Mouse (Mus musculus) spleen, postnatal 14 days (tissue): ENCODE data around the gene Mllt11.

Experiments
- DNase-seq, 2 experiments: peaks; one replicate each; pipeline ENCODE4 v3.0.0; 2021 to 2022; ENCODE audit warnings: low spot score in 2 of 2

The Mllt11 gene

DNA sequence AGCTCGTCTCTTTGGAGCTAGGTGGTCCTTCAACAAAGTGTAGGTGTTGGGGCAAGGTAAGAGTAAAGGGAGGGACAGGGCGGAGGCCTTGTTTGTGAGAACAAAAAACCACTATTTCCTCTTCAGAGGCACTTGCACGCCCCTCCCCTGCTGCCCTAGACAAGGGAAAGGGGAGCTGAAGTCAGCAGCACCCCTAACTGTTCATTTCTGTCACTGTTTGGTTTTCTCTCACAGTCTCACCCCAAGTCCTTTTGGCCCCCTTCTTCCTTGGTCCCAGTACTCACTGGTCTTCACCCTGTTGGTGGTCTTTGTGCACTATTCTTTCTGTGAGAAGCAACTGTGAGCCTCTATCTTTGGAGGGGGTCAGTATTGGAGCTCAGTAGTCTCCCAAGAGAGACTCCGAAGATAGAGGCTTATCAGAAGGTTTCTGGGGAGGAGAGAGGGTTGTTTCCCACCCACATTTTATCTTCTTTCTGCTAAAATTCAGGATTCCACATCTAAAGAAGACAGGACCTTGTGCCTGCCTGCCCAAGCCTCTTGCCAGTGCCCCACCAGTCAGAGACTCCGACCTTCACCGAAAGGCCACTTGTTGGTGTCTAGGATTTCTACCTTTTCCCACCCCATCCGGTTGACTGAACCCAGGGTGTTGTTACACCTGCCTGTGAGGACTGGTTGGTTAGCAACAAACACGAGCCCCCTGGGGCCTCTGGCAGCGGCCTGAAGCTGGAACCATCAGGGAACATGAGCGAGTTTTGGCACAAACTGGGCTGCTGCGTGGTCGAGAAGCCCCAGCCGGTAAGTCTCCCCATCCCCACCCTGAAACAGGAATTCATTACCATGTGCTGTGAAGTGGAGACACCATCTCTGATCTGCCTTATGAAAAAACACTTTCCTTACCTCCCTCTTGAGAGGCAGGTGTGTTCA is at the start of gene Mllt11:
Gene Mllt11 (minus strand): TSS at position 874 of the 924 bp plus-strand sequence.
- DNase-seq, result peak; percentile 33 to 48

DNA sequence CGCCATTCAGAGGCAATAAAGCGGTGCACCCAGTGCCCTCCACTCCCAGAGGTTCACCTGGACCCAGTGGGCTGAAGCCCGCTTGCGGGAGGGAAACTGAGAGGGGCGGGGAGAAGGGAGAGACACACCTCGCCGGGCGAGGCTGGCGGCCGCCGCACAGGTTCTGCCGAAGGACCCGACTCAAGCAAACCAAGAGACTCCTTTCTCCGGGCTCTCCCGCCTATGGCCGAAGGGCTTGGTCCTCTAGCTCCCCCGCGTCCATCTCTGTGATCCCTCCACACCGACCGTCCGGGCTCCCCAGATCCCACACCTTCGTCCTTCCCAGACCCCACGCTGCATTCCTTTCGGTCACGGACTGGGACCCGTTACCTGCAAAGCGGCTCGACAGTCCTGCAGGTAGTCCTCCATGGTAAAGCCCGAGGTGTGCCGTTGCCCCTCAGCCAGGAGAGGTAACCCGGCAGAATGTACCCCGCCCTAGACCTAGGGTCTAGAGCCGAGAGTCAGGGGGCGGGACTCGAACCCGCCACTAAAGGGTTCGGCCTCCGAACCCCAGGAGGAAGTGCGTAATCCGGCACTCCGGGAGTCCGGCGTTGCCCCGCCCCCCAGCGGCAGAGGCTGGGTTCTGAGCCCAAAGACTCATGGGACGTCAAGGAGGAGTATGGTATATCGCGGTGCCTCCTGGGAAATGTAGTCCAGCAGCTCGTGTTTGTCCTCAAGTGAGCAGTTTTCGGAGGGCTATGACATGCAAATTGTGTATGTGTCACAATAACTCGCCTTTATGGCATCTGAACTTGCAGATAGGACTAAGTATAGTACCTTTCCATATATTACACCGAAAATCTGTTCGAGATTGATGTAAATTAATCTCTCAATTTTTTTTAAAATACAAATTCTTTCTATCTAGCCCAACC is 49.5 kb upstream of the Mllt11 start, which contains the start of the genes Mindy1 and Prune1:
Gene Mindy1 (plus strand): TSS at position 130 of the 911 bp plus-strand sequence.
Gene Prune1 (minus strand): TSS at position 861 of the 911 bp plus-strand sequence.
- DNase-seq, result peak; percentile 98 to 99

DNA sequence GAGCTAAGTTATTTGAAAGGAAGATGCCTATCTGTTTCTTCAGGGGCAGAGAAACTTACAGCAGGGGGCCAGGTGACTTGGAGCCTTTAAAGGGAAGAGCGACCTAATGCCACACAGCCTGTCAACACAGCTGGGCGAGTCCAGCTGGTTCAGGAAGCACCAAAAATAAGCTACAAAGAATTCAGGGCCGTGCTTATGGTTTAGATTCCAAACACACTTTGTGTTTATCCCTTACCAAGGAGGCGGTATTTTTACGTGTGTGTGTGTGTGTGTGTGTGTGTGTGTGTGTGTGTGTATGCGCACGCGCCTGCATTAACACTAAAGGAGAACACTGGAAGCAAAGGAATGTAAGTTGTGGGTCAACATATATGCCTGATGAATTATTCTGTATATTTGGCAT is 48.8 kb upstream of the Mllt11 start:
- DNase-seq, result no peak

DNA sequence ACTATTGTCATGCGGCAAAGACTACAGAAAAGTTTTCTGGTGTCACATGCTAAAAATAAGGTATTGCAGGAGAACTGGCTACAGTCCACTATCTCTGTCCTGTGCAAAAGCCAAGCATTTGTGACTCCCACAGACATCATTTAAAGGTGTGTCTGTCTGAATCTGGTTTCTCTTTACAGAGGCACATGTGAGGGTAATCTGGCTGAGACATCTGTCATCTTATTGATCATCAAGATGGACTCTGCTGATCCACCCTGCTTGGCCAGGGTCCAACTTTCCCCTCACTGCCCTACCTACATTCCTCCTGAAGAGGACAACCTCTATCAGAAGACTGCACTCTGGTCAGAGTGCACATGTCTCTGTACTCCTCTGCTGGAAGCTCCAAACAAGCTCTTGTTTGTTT is 45.2 kb upstream of the Mllt11 start:
- DNase-seq, result no peak

DNA sequence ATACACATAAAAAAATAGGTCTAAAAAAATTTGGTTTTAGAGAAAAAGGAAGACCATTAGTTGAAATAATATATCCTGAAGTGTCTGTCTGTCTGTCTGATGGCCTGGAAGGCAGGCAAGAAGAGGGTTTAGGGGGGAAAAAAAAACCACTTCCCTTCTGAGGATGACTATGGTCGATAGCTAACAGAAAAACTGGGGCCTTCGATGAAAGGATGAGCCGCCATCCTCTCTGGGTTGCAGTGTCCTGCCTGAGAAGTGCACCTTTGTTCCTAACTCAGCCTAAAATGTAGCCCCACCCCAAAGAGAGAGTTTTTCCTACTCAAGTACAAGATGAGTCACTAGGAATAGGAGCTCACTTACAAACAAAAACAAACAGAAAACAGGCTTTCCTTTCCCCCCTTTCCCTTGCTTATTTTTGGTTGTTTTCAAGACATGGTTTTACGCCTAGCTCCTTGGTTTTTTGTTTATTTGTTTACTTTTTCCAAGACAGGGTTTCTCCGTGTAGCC is 44.5 kb upstream of the Mllt11 start:
- no peak for DNase-seq

DNA sequence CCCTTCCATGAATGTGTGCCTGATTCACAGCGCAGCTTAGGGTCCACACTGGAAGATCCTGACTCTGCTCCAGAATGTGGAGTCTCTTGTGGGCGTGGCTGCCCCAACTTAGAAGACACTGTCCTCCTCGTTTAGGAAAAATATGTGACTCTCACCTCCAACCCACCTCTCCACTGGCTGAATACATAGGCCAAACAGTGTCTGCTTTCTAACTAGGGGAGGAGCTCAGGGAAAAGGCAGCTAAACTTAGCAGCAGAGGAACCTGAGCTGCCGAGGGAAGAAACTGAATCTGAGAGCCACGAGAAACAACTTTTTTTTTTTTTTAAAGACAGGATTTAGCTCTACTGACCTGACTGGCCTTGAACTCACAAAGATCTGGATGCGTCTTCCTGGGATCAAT is 43.2 kb upstream of the Mllt11 start:
- no peak for DNase-seq

DNA sequence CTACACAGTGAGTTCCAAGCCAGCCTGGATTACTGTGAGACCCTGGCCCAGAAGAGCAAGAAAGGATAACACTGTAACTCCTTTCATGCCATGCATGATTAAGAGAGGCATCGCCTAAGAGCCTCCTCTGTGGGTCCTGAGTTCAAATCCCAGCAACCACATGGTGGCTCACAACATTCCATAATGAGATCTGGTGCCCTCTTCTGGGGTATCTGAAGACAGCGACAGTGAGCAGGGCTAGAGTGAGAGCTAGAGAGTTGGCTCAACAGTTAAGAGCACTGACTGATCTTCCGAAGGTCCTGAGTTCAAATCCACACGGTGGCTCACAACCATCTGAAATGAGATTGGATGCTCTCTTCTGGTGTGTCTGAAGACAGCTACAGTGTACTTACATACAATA is 42.5 kb upstream of the Mllt11 start:
- no peak for DNase-seq

DNA sequence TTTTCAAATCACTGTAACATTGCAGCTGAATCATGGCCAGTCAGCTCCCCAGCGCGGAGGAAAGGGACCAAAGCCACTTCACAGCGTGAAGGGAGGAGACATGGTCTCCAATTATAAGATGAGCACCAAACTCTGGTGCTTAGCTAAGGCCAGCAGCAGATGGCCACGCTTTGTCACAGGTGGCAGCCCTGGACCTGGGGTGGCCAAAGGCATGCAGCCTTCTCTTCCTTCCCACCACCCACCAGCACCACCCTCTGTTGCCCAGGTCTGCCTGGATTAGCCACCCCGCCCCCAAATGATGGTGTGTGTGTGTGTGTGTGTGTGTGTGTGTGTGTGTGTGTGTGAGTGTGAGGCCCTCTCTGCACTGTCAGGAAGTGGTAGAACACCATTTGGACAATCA is 41.5 kb upstream of the Mllt11 start:
- no peak for DNase-seq

DNA sequence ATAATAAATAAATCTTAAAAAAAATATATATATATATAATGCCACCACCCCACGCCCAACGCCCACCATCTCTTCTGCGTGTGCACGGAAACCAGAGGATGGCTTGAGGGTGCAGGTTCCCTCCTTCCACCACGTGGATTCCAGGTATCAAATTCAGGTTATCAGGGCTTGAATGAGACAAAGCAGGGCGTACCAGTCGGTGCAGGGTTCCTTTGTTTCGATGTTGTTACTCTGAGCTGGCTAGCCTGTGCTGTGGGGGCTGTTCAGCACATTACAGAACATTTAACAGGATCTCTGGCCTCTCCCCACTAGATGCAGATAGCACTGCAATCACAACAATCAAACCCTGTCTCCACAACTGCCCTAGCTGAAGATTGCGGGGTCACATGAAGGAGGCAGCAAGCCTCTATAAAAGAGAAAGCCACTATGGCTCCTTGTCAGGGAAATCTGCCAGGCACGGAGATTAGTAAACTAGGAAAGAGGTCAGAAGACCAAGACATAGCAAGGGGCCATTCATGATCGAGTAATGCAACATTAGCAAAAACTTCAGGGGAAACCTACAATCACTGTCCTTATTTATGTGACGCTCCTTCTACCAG is 38.9 kb upstream of the Mllt11 start:
- no peak for DNase-seq

DNA sequence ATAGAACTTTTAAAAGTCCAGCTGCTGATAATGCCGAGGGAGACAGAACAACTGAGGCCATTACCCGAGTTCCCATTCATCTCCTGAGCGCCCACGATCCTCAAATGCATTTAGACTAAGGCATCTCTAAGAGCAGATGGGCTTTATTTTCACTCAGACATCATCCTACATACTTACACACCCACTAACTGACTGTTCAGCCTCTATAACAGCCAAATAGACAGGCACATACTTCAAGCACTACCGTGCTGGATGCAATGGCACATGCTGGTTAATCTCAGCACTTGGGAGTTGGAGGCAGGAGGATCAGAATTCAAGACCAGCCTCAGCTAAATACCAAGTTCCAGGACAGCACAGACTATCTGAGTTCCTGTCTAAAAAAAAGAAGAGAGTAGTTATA is 37.8 kb upstream of the Mllt11 start:
- no peak for DNase-seq

DNA sequence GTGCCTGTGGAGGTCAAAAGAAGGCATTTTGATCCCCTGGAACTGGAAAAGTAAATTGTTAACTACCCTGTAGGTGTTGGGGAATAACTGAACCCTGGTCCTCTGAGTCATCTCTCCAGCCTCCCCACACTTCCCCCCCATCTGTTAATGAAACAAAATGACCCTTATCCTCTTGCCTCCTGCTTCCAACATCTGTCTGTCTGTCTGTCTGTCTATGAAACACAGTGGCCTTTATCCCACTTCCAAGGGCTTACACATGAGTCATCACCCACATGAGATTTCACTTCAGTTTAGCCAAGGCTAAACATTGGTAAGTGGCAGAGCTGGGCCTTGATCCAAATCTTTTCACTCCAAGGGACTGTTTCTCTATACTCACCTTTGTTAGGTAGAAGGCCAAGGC is 35.9 kb upstream of the Mllt11 start:
- no peak for DNase-seq

DNA sequence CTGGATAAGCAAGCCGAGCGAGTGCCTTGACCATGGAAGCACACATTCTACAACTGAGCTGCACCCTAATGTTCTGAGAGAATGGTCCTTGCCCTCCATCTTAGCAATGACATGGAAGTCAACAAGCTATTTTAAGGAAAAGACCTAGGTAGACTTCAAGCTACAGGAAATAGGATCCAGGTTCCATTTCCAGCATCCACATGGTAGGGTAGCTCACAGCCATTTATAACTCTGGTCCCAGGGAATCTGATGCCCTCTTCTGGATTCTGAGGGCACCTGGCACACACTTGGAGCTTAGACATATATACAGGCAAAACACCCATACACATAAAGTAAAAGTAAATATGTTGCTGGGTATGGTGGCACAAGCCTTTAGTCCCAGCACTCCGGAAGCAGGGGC is 34.1 kb upstream of the Mllt11 start:
- no peak for DNase-seq

DNA sequence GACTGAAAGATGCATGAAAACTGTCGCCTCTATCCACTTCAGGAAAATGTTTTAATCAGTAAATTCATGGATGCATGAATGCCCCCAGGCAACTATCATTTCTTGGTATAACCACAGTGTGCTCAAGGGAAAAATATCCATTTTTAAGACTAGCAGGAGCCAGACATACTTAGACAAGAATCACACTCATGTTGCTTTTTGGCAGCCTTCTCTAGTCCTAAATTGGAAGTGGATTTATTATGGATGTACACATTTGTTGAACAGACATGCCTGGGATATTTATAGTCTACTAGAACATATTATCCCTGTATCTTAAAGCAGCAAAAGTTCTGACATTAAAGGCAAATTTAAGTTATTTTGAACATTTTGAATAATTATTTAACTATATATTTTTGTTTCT is 32.8 kb upstream of the Mllt11 start:
- DNase-seq, result no peak

DNA sequence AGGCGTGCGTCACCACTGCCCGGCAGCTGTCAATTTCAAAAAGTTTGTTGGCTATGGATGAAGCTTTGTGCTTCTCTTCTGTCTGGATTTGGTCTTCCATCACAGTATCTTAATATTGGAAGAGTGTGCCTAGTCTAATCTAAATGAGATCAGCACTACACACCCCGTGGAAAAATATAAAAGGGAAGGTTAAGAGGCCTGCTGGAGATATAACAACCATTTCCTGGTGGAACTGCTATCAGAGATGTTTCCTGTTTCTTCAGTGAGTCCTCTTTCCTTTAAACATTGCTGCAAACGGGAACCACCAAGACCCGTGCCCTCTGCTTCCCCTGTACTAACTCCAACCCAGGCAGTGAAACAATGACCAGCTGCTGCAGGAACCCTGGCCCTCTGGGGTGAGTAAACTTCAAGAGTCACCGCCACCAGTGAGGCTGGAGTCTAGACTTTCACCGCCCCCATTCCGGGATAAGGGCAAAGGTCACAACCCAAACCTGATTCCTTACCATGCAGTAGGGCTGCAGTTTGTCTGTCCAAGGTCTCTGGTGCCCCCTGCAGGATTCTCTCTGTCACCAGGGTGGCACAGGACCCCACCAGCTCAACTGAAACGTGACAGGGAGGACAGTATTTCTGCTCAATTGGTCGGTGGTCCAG is 31.2 kb upstream of the Mllt11 start:
- peak; percentile 54 to 77 for DNase-seq

DNA sequence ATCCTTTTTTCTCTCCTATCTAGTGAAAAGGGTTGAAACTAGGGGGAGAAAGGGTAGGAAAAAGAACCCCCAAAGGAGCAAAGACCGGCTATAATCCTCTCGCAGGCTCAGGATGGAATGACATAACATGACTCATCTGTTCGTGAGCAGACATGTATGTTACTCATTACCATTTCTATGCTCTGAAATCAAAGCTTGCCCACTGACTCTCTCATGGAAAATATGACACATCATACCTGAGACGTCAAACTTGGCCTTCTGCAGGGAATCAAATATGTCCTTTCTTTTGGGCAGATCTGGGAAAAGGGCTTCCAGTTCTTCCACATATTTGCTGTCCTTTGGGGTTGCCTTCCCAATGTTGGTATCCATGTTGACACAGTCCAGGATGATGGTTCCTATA is 30.0 kb upstream of the Mllt11 start:
- no peak for DNase-seq

DNA sequence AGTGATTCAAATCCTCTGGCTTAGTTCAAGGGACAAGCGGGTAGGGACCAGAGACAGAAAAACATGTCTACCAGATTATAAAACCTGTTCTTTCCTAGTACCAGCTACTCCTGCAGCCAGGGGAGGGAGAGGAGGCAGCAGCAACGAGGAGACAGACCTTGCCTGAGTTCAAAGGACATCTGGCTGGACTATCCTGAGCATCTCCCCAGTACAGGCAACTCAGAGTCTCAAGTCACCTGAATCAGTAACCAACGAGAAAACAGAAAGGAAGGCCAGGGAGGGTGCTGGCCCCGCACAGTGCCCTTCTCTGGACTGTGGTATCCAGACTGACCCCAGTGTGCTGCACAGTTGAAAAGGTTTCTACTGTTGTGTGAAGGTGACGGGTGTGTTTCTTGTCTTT is 25.0 kb upstream of the Mllt11 start:
- no peak for DNase-seq

DNA sequence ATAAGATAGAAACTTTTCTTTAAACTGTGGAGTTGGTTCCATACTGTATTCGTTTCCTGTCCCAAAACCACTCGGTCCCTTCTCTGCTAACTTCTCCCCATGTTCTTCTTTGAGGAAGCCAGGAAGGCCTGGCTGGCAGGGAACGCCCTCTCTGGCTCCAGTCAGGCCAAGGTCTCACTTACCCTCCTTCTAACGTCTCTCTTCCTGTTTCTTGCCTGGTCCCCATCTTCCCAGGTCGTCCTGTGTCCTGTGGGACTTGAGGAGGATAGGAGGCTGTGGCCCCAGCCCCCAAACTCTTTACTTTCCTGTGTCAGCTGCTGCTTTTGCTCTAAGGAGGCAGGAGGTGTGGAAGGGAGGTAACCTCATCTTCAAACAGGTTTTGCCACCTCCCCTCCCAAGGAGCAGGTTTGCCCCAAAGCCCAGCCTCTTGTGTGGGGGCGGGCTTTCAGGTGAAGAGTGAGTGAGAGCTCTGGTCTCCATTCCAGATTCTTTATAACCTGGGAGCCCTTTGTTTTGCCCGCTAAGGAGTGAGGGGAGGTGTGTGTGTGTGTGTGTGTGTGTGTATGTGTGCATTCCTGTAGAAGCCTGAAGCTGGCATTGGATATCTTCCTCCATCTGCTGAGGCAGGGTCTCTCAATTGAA is 18.9 kb upstream of the Mllt11 start, which contains the start of gene Bnipl:
Gene Bnipl (minus strand): TSS at position 411 of the 642 bp plus-strand sequence.
- DNase-seq, result no peak

DNA sequence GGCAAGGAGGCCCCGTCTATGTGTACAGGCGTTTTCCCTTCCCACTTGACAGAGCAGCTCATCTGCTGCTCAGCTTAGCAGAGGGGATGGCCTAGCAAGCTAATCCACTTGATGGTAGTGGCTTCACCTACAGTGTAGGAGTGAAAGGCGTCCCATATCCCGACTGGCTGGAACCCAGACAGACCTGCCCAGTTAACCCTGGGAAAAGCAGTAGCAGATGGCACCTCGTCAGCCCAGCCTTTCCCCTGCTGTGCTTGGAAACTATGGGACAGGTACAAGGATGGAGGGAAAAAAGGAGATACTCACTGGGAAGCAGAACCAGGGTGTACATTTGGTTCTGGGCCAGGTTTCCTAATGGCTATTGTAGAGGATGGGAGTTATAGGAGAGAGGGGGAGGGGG is 18.4 kb upstream of the Mllt11 start:
- DNase-seq, result no peak

DNA sequence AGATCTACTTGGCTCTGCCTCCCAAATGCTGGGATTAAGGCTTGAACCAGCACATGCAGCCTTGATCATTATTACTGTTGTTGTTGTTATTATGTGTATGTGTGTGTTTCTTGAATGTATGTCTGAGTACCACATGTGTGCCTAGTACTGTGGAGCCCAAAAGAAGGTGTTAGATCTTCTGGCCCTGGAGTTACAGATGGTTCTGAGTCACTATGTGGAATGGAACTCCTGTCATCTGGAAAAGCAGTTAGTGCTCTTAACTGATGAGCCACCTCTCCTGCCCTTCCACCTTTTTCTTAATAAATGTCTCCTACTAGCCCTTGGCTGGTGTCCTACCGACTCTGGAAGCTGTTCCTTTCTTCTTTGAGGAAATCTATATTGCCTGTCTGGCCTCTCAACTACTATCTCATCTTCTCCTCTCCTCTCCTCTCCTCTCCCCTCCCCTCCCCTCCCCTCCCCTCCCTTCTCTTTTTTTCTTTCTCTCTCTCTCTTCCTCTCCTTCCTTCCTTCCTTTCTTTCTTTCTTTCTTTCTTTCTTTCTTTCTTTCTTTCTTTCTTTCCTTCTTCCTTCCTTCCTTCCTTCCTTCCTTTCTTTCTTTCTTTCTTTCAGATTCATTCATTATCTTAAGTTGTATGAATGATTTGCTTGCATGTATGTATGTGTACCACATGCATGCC is 15.8 kb upstream of the Mllt11 start:
- DNase-seq, result no peak
